Mouse (Mus musculus) cerebellum, adult 11-12 months (tissue): ENCODE results near the gene Krtap12-1.
"Not testable (repeated sequence)": the region's sequence is repeated elsewhere in the genome, so short reads cannot be mapped to it uniquely, and the experiment has no call there.

ENCODE experiments used
- DNase-seq: peaks from one replicate; pipeline ENCODE4 v3.0.0; 2022

Krtap12-1 gene

DNA sequence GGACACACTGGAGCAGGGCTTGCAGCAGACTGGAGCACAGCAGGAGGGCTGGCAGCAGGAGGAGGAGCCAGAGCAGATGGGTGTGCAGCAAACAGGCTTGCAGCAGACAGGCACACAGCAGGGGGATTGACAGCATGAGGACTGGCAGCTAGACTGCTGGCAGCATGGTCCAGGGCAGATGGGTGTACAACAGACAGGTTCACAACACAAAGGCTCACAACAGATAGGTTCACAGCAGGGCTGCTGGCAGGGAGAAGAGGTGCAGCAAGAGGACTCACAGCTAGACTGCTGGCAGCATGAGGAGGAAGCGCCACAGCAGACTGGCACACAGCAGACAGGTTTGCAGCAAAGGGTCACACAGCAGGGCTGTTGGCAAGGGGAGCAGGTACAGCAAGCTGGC, 30.3 kb downstream of the Krtap12-1 start:
- peak; percentile 41 for DNase-seq

DNA sequence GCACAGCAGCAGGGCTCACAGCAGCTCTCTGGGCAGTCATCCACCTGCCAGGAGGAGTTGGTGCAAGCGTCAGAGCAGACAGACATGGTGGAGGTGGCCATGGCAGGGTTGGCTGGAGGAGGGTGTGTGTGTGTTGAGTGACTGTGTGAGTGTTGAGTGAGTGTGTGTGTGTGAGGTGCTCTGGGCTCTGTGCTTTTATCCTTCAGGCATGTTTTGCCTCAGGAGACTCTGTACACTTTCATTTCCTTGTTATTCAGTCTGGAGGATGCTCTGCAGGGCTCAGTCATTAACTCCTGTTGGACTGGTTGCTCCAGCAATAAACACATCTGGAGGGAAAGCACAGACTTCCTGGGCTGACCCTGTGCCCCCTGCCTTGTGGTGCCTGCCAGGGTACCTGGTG, 30.9 kb downstream of the Krtap12-1 start, which contains the start of gene Gm9736:
TSS of gene Gm9736 (minus strand) at position 101 of the 400 bp plus-strand sequence.
- DNase-seq = not testable (repeated sequence)

DNA sequence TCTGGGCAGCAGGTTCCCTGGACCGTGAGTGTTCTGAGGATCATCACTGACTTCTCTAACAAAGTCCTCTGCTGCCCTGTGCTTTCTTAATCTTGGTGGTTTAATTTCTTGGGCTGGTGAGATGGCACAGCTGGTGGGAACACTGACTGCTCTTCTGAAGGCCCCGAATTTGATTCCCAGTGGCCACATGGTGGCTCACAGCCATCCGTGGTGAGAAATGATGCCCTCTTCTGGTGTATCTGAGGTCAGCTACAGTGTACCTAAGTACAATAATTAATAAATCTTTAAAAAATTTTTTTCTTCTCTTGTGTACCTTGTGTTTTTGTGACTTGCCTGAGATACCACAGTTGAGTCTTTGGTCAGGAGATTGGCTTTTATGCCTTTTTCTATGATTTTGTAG, 31.9 kb downstream of the Krtap12-1 start:
- not testable (repeated sequence) for DNase-seq

DNA sequence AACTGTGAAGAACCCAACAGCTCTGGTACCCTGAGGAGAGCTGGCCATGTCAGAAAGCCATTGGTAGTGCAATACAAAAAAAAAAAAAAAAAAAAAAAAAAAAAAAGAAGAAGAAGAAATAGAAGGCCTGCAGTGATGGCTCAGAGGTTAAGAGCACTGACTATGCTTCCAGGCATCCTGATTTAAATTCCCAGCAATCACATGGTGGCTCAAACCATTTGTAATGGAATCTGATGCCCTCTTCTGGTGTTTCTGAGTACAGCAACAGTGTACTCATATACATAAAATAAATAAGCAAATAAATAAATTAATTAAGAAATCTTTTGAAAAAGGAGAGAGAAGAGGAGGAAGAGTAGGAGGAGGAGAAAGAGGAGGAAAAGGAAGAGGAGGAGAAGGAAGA, 33.0 kb downstream of the Krtap12-1 start:
- DNase-seq = no peak

DNA sequence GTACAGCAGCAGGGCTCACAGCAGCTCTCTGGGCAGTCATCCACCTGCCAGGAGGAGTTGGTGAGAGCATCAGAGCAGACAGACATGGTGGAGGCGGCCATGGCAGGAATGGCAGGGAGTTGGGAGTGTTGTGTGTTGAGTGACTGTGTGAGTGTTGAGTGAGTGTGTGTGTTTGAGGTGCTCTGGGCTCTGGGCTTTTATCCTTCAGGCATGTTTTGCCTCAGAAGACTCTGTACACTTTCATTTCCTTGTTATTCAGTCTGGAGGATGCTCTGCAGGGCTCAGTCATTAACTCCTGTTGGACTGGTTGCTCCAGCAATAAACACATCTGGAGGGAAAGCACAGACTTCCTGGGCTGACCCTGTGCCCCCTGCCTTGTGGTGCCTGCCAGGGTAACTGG, 39.2 kb downstream of the Krtap12-1 start, which contains the start of gene Gm3233:
TSS of gene Gm3233 (minus strand) at position 101 of the 400 bp plus-strand sequence.
- not testable (repeated sequence) for DNase-seq

DNA sequence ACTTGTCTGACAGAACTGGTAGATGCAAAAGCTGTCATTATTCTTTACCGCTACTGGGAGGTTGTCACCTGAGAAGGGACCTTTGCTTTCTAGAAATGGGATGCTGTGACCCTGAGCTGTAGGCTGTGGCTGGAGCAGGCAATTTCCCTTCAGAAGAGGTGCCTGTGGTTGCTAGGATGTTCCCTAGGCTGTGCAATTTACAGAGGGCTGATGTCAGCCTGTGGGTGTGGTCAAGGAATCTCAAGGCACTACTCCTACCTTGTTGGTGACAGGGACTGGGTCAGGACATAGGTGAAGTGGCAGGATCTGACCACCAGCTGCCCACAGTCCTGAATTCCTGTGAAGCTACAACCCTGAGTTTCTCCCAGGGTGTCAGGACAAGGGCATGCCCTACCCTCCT, 49.3 kb downstream of the Krtap12-1 start:
- DNase-seq = no peak
